Mouse (Mus musculus): ENCODE results near the gene Elmod1.

GRCm38 (mm10) chr9:53903215-53903842 is 71.8 kb downstream of the Elmod1 start:
- no peak for TF ChIP-seq CTCF (IDR thresholded peaks at IDR 0.05; ENCODE audit: low read depth)
- no peak for TF ChIP-seq EP300 (IDR thresholded peaks at IDR 0.05; ENCODE audit: low read depth)
